Mouse (Mus musculus): ENCODE results near the gene Sema5b. TPM values are rescaled to one million over a fixed set of nuclear protein-coding genes. Genes with fewer than 3 reads are reported as not detected.

Sema5b gene
- polyA plus RNA-seq, 1 experiment from 2014 or later: 2.7 TPM

DNA sequence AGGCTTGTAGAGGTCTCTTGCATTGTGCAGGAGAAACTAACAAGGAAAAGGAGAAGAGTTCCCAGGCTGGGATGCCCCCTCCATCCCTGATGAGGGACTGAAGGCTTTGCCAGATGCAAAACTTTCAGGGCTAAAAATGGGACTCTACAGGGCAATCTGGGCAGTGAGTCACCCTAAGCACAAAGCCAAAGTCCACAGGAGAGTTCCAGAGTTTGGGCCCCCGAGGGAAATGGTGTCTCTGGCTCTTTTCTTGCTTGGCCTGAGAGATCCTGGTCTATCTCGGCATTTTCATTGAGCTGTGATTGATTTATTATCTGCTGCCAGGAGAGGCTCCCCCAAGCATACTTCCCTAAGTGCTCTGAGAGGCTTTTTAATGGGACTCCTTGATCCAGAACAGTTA, 92.1 kb downstream of the Sema5b start:
- ATAC-seq (ENCODE audit: insufficient read depth) (no peak), DNase-seq (no peak)
- Histone ChIP-seq H3K9me3 (ENCODE audit: low read depth, low read length) (no peaks in the 10 kb centered on the region), H3K4me1 (ENCODE audit: insufficient read depth) (no peaks in the 10 kb centered on the region), H3K4me3 (ENCODE audit: low read depth, low read length) (no peak overlapping the region), H3K9ac (no peak overlapping the region), H3K4me2 (no peak overlapping the region), H3K27me3 (ENCODE audit: insufficient read depth, low read length) (no peaks in the 10 kb centered on the region), H3K27ac (ENCODE audit: low read depth) (no peak overlapping the region), H3K36me3 (ENCODE audit: insufficient read depth) (no peaks in the 10 kb centered on the region)
- TF ChIP-seq CTCF (IDR thresholded peaks at IDR 0.05; ENCODE audit: low read depth): no peak
- WGBS: 39% methylated on average over 2 of the region's 2 CpGs

DNA sequence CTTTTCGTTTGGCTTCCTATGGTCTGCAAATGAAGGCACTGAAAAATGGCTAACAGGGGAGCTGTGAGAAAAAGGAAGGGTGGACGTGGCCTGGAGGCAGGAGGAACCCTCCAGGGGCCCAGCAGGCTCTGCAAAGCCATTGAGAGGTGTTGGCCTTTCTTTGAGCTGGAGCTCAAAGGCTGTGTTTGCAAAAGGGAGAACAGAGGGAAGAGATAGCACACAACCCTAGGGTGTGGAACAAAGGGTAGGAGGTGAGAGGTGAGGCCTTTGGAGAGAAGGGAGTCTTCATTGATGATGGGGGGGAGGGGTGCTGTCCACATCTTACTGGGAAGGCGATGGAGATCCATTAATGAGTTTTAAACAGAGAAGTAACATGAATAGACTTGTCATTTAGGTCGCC, 94.0 kb downstream of the Sema5b start:
- ATAC-seq (ENCODE audit: insufficient read depth) (no peak), DNase-seq (no peak)
- Histone ChIP-seq H3K27me3 (ENCODE audit: insufficient read depth, low read length) (no peaks in the 10 kb centered on the region), H3K36me3 (ENCODE audit: insufficient read depth) (no peaks in the 10 kb centered on the region), H3K9ac (no peak overlapping the region), H3K4me3 (ENCODE audit: low read depth, low read length) (no peak overlapping the region), H3K4me1 (ENCODE audit: insufficient read depth) (no peaks in the 10 kb centered on the region), H3K27ac (ENCODE audit: low read depth) (no peak overlapping the region), H3K4me2 (no peak overlapping the region), H3K9me3 (ENCODE audit: low read depth, low read length) (no peaks in the 10 kb centered on the region)
- no peak for TF ChIP-seq CTCF (IDR thresholded peaks at IDR 0.05; ENCODE audit: low read depth)
- WGBS: 36% methylated on average over 4 of the region's 4 CpGs

DNA sequence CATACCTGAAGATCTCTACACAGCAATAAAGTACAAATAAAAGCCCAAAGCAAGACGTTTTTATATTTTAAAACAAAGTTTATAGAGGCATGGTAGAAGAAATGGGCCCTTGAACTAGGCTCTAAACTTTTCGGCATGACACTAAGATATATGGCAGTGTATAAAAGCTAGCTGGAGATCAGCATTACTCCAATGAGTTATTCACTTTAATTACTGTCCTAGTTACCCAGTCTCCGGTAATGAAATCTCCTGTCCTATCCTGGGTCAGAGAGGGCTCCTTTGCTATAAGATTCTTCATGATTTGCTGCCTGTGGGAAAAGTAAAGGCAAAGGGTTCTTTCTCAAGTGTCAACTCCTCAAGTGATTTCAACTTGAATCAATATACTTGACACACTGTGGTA, 98.6 kb downstream of the Sema5b start:
- WGBS: 59% methylated on average over 3 of the region's 3 CpGs
- Histone ChIP-seq H3K27me3 (ENCODE audit: insufficient read depth, low read length) (no peaks in the 10 kb centered on the region), H3K9me3 (ENCODE audit: low read depth, low read length) (no peaks in the 10 kb centered on the region), H3K36me3 (ENCODE audit: insufficient read depth) (no peaks in the 10 kb centered on the region), H3K27ac (ENCODE audit: low read depth) (no peak overlapping the region), H3K9ac (no peak overlapping the region), H3K4me1 (ENCODE audit: insufficient read depth) (no peaks in the 10 kb centered on the region), H3K4me3 (ENCODE audit: low read depth, low read length) (no peak overlapping the region), H3K4me2 (no peak overlapping the region)
- no peak for ATAC-seq (ENCODE audit: insufficient read depth)
- no peak for DNase-seq
- TF ChIP-seq CTCF (IDR thresholded peaks at IDR 0.05; ENCODE audit: low read depth): no peak

DNA sequence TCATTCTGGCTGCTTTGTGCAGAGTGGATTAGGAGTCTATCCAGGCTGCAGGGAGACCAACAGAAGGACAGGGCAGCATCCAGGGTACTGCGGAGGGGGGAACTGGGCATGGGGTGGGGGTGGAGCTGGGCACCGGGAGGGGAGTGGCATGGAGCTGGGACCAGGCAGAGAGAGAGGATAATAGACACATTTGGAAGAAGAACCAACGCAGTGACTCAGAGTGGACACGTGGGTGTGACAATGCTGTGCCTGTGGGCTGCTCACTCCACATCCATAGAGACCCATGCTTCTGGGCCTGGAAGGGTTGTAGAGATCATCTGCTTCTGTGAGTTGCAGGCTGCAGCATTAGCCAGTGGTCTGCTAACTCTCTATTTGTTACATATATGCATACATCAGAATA, 107.9 kb downstream of the Sema5b start:
- ATAC-seq (ENCODE audit: insufficient read depth): no peak

GRCm38 (mm10) chr16:35652206-35652605, 111.3 kb downstream of the Sema5b start:
- 52% methylated on average over 6 of the region's 6 CpGs for WGBS
- no peak for TF ChIP-seq CTCF (IDR thresholded peaks at IDR 0.05; ENCODE audit: low read depth)

More for the DNA sequence above, 107.9 kb downstream of the Sema5b start:
- 81% methylated on average over 4 of the region's 4 CpGs for WGBS
- H3K27me3 ChIP-seq (ENCODE audit: insufficient read depth, low read length): no peaks in the 10 kb centered on the region
- no peak for DNase-seq
- no peak overlapping the region for H3K4me2 ChIP-seq
- no peaks in the 10 kb centered on the region for H3K4me1 ChIP-seq (ENCODE audit: insufficient read depth)
- H3K27ac ChIP-seq (ENCODE audit: low read depth): no peak overlapping the region
- no peak overlapping the region for H3K9ac ChIP-seq
- H3K9me3 ChIP-seq (ENCODE audit: low read depth, low read length): no peaks in the 10 kb centered on the region
- H3K4me3 ChIP-seq (ENCODE audit: low read depth, low read length): no peak overlapping the region
- no peaks in the 10 kb centered on the region for H3K36me3 ChIP-seq (ENCODE audit: insufficient read depth)
- TF ChIP-seq CTCF (IDR thresholded peaks at IDR 0.05; ENCODE audit: low read depth): no peak

DNA sequence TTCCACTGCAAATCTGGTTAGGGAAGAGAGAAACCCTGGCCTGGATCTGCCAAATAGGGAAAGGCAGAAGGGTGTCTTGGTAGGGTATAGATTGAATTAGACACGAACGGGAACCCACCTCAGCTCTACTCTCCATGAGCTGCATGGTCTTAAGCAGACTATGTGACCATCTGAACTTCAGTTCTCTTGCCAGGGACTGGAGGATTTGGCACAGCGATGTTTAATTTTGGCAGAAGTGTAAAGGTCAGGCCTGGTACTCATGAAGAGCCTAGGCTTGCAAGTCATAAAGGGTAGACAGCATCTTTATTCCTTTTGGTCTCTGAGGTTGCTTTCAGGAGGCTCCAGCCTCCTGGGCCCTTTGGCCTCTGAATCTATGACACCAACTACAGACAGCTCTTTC, 111.8 kb downstream of the Sema5b start:
- no peak for DNase-seq
- H3K4me2 ChIP-seq: no peak overlapping the region
- H3K36me3 ChIP-seq (ENCODE audit: insufficient read depth): no peaks in the 10 kb centered on the region
- H3K4me1 ChIP-seq (ENCODE audit: insufficient read depth): no peaks in the 10 kb centered on the region
- no peak for ATAC-seq (ENCODE audit: insufficient read depth)
- no peak overlapping the region for H3K9ac ChIP-seq
- no peak overlapping the region for H3K4me3 ChIP-seq (ENCODE audit: low read depth, low read length)
- no peaks in the 10 kb centered on the region for H3K9me3 ChIP-seq (ENCODE audit: low read depth, low read length)
- no peak for TF ChIP-seq CTCF (IDR thresholded peaks at IDR 0.05; ENCODE audit: low read depth)
- no peaks in the 10 kb centered on the region for H3K27me3 ChIP-seq (ENCODE audit: insufficient read depth, low read length)
- 82% methylated on average over 3 of the region's 3 CpGs for WGBS
- H3K27ac ChIP-seq (ENCODE audit: low read depth): no peak overlapping the region

More at GRCm38 (mm10) chr16:35652206-35652605, 111.3 kb downstream of the Sema5b start:
- no peaks in the 10 kb centered on the region for H3K4me1 ChIP-seq (ENCODE audit: insufficient read depth)
- no peak overlapping the region for H3K4me2 ChIP-seq
- DNase-seq (no peak), ATAC-seq (ENCODE audit: insufficient read depth) (no peak)
- no peak overlapping the region for H3K27ac ChIP-seq (ENCODE audit: low read depth)
- H3K9ac ChIP-seq: no peak overlapping the region
- no peaks in the 10 kb centered on the region for H3K27me3 ChIP-seq (ENCODE audit: insufficient read depth, low read length)
- no peaks in the 10 kb centered on the region for H3K9me3 ChIP-seq (ENCODE audit: low read depth, low read length)
- H3K4me3 ChIP-seq (ENCODE audit: low read depth, low read length): no peak overlapping the region
- H3K36me3 ChIP-seq (ENCODE audit: insufficient read depth): no peaks in the 10 kb centered on the region

GRCm38 (mm10) chr16:35653951-35654350, 113.0 kb downstream of the Sema5b start:
- no peak for TF ChIP-seq CTCF (IDR thresholded peaks at IDR 0.05; ENCODE audit: low read depth)
- Histone ChIP-seq H3K4me2 (no peak overlapping the region), H3K36me3 (ENCODE audit: insufficient read depth) (no peaks in the 10 kb centered on the region), H3K4me3 (ENCODE audit: low read depth, low read length) (no peak overlapping the region), H3K27me3 (ENCODE audit: insufficient read depth, low read length) (peaks cover 11% of the 10 kb centered on the region), H3K9me3 (ENCODE audit: low read depth, low read length) (no peaks in the 10 kb centered on the region), H3K9ac (no peak overlapping the region), H3K4me1 (ENCODE audit: insufficient read depth) (no peaks in the 10 kb centered on the region), H3K27ac (ENCODE audit: low read depth) (no peak overlapping the region)
- DNase-seq (no peak), ATAC-seq (ENCODE audit: insufficient read depth) (no peak)
- WGBS: 78% methylated on average over 5 of the region's 5 CpGs

GRCm38 (mm10) chr16:35660222-35660621, 119.3 kb downstream of the Sema5b start:
- H3K27ac ChIP-seq (ENCODE audit: low read depth): no peak overlapping the region
- ATAC-seq (ENCODE audit: insufficient read depth): no peak

More at GRCm38 (mm10) chr16:35660222-35660621, 119.3 kb downstream of the Sema5b start:
- DNase-seq: no peak
- Histone ChIP-seq H3K9me3 (ENCODE audit: low read depth, low read length) (no peaks in the 10 kb centered on the region), H3K36me3 (ENCODE audit: insufficient read depth) (no peaks in the 10 kb centered on the region), H3K4me2 (peak overlapping the region; percentile 65), H3K4me1 (ENCODE audit: insufficient read depth) (no peaks in the 10 kb centered on the region), H3K9ac (peak overlapping the region; percentile 23; the same call in 1 of the 2 replicates), H3K4me3 (ENCODE audit: low read depth, low read length) (peak overlapping the region; percentile 35), H3K27me3 (ENCODE audit: insufficient read depth, low read length) (peaks cover 34% of the 10 kb centered on the region)
- no peak for TF ChIP-seq CTCF (IDR thresholded peaks at IDR 0.05; ENCODE audit: low read depth)
- WGBS: 5% methylated on average over 36 of the region's 36 CpGs
